Mouse (Mus musculus) urinary bladder, adult 18-20 months (tissue): ENCODE measurements around the gene Tmem184b.
A peak's percentile ranks its signal among the peaks of the same experiment; 100 is the strongest.

Experiments
- DNase-seq, 2 experiments: peaks; one replicate each; pipeline ENCODE4 v3.0.0; 2022; ENCODE audit warnings: low spot score in 2 of 2, mixed read lengths in 2 of 2

The Tmem184b gene

GRCm38 (mm10) chr15:79399231-79400052 is 3.9 kb downstream of the Tmem184b start:
- no peak for DNase-seq

DNA sequence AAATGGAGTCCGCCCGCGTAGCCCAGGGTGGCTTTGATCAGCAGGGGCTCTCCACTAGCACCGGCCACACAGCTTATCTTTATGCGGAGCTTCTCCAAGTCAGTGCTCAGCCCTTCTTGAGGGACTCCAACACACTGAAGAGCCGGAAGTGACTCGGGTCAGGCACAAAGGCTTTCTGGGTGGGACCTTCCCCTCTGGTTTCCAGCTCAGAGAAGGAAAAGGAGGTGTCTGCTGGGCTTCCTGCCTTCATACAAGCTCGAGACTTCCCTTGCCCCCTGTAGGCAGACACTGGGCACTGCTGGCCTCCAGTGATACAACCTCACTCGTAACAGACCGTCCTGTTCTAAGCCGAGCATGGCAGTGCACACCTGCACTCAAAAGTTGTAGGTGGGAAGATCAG is 6.6 kb downstream of the Tmem184b start:
- DNase-seq: no peak

DNA sequence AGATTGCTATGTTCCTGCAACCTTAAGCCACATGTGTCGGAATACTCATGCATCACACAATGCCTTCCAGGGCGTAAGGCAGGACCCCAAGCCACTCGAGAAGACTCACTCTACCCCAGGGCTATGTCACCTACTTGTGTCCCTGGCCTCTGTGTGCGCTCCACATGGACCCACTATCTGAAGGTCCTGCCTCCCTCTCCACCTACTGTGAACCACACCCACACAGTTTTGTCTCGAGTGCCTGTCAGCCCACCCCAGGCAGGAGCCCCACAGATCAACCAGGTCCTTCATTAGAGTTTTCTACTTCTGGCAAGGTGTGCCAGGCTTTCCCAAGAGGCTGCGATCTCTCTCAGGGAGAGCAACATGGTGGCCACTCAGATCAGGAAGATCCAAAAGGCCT is 8.1 kb downstream of the Tmem184b start:
- DNase-seq: no peak

- DNase-seq: no peak
Observed at GRCm38 (mm10) chr15:79394842-79395241, 8.5 kb downstream of the Tmem184b start.

DNA sequence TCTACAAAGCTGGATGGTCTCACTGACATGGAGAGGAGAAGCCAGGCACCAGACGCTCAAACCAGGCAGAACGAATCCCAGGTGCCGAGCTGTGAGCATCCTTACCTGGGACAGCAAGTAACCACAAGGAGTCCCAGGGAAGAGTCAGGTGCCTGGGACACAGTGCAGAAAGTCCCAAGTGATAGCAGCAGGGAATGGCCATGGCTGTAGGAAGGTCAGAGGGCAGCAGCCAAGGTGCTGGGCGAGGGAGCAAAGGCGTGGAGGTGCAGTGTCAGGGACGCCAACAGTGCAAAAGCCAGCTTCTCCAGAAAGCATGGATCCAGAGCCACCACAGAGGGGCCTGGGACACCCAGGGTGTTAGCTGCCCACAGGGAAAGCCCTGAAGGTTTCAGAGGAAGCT is 10.3 kb downstream of the Tmem184b start:
- no peak for DNase-seq

DNA sequence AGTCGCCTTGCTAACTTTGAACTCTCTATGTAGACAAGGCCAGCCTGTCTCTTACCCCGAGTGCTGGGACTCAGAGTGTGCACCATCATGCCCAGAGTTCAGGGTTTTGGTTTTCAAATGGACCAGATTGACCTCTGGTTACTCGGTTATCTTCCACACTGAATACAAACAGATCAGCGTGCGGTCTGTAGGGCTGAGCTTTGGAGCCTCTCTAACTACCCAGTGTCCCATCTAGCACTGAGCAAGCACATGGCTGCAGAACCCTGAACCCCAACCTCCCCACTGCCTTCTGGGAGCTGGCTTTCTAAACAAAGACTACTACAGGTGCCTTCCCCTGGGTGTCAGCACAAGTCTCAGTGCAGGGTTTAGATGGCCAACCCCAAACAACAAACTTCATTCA is 10.8 kb downstream of the Tmem184b start:
- no peak for DNase-seq

GRCm38 (mm10) chr15:79391447-79392093 is 11.8 kb downstream of the Tmem184b start:
- DNase-seq: peak in 1 of 2 experiments; percentile 43

GRCm38 (mm10) chr15:79390434-79390833 is 12.9 kb downstream of the Tmem184b start:
- no peak for DNase-seq

DNA sequence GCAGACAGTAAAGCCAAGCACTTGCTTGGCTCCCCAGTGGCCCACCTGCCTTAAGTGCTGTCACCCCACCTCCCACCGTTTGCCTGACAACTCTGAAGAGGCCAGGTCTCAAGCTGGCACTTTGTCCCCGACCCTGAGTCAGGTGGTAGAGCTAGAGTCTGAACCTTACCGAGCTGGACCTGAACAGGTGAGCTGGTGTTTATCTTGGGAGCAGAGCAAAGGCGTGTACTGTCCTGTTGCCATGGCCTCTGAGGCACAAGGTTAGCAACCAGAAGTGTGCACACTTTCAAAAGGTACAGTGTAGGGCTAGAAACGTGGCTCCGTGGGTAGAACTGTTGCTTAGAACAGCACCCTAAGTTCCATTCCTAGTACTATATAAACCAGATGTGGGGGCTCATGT is 15.2 kb downstream of the Tmem184b start:
- DNase-seq: no peak

DNA sequence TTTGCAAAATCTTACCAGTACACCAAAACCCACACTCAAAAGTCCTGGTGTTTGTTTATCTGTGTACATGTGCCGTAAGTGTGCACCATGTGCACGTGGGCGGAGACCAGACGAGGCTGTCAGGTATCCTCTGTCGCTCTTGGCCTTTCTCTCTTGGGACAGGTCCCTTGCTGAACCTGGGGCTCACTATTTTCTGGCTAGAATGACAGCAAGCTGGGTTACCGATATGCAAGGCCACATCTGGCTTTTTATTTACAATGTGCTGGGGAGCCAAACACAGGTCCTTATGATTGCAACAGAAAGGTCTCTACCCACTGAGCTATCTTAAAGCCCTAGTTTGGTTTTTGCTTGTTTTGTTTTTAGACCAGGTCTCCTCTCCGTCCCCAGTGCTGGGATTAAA is 15.8 kb downstream of the Tmem184b start:
- DNase-seq: no peak

- no peak for DNase-seq
Observed at GRCm38 (mm10) chr15:79387081-79387480, 16.3 kb downstream of the Tmem184b start.

- no peak for DNase-seq
Observed at GRCm38 (mm10) chr15:79381644-79382043, 21.7 kb downstream of the Tmem184b start.

DNA sequence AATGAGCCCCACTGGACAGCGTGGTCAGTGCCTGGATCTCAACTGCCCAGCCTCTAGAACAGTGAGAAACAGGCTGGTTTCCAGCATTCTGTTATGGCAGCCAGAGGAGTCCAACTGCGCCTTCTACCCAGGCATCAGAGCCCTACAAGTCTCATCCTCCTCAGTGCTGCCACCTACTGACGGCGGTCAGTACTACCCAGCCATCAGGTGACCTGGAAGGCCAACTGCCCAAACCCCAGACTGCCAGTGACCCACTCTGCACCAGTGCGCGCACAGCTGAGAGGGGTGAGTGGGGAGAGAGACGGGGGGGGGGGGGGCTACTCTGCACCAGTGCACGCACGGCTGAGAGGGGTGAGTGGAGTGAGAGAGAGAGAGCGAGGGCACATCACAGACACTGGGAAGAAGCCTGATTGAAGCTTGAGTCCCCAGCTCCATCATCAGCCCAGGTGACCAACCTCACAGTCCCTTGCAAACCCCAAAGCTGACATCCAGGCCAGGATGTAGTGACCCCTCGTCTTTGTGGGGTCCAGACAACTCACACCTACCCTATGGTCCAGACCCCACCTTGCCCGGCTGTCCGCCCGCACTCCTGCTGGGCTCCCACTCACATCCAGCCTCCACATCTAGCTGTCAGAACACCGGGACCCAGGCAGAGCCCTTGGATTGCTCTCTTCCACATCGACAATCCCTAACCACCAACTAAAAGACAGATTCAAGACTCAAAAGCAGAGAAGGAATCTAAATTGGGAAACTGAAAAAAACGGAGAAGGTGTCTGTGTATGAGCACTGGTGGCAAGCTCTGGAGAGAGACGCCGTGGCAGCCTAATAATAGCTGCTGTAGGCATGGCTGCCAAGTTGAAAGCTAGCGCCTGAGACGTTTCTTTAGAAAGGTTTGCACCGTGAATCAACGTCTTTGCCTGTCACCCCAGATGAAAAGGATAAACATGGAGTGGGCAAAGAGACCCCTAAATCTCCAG is 22.6 kb downstream of the Tmem184b start:
- DNase-seq: no peak

DNA sequence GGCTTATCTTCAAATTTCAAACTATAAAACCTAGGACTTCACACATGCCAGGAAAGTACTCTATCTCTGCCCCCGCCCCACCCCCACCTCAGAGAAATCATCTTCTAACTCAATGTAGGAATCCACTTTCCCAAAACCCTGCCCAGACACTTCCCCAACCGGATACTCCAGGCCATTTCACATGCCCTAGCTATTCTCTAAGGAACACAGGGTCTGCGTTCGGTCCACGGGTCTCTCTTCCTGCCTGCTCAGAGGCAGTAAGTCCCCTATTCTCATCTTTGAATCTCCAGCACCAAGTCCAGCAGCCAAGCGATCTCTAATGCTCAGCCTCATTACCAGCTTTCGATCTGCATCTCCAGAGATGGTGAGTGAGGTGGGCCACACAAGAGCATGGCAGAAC is 23.7 kb downstream of the Tmem184b start:
- no peak for DNase-seq

- DNase-seq: no peak
Observed at GRCm38 (mm10) chr15:79378608-79379007, 24.8 kb downstream of the Tmem184b start.

DNA sequence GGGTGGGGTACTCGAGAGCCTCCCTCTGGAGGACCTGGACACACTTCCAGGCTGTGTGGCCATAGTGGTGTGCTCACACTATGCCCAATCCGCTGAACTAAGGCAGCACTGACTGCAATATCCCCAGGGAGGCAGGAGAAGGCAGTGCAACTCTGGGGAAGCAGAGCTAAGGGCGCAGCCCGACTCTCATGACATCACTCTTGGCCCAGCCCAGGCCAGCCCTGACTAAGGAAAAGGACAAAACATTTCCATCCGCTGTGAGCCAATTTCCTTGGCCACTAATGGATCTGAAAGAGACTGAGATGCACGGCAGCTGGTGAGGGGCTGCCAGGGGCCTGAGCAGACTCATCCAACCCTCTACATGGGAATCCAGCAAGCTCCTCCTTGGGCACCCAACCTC is 25.7 kb downstream of the Tmem184b start:
- DNase-seq: peak in 1 of 2 experiments; percentile 75

DNA sequence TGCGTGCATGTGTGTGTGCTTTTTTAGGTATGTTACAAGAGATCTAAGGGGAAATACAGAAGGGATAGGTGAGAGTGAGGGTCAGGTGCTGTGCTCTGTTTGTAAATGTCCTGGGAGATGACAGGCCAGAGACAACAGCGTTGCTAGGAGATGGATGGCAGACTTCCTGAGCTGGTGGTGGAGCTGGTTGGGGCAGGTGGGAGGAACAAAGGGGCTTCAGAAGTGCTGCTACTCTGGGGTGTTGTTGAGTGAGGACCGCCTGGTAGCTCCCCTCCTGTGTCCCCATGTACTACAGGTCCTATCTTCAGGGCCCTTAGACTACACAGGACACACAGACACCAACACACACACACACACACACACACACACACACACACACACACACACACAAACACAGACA is 28.6 kb downstream of the Tmem184b start:
- DNase-seq: no peak

GRCm38 (mm10) chr15:79370281-79370843 is 33.0 kb downstream of the Tmem184b start:
- no peak for DNase-seq

DNA sequence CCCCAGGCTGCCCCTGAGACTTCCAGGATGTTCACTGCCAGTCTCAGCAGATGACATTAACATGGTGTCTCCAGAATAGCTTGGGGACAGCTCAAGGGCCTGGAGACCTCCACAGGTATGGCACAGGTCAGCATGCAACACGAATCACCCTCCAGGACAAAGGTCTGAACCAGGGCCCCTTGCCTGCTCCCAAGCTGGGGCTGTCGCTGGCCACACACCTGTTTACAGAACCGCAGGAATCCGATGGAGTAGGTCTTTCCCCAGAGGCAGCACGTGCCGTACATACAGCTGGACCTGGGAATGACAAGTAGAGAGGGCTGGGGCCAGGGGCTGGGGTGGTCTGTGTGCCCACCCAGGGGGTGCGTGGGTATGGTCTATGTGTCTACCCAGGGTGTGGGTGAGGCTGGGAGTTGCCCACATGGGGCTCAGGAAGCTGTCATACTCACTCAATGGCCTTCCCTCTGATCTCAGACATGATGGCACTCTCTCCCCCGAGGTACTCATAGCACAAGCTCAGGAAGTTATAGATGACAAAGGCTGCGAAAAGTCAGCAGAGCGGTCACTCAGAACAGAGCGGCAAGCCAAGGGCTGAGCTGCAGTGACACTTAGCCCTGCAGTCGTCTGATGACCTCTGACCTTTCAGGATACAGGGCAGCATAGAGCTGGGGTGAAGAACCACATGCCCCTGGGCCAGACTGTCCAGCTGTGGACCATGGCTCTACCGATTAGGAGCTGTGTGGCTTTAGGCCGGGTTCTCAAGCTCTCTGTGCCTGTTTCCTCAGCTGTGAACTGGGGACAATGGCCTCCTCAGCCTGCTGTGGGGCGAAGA is 33.7 kb downstream of the Tmem184b start:
- no peak for DNase-seq

- DNase-seq: peak in 1 of 2 experiments; percentile 61
Observed at GRCm38 (mm10) chr15:79368861-79369440, 34.4 kb downstream of the Tmem184b start.
